Mouse (Mus musculus) retina, embryonic 14.5 days (tissue): Measurements from ENCODE around the gene Sgms1.

Experiments
- DNase-seq: peaks from one replicate; pipeline ENCODE4 v3.0.0-alpha.2; 2015; ENCODE audit warnings: low spot score

The Sgms1 gene

DNA sequence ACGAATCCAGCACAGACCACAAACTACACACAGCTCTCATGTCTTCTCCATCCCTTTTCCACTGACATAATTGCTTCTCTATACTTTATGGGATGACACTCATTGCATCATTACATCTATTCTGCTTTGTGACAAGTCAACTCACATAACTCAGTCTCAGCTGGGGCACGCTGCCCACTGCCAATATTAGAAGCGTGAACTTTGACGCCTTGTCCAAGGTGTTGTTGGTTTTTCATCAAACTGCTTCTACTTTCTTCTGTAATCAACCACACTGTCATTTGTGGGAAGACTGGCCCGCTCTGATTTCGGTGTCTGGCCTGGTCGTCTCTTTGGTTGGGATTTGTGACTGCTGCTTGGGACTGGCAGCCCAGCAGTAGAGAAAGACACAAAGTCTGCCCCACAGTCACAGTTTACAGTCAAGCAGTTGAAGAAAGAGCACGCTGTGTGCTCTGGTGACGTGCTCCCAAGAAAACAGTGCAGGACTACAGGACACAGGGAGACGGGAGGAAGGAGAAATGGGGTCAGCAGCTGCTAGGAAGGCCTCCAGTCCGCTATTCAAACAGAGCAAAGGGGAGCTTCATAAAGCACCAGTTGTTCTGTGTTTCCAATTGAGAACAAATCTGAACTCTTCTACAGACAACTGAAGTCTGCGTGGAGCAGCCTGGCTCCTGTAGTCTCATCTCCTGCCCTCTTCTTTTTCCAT is 120.2 kb downstream of the Sgms1 start:
- no peak for DNase-seq

DNA sequence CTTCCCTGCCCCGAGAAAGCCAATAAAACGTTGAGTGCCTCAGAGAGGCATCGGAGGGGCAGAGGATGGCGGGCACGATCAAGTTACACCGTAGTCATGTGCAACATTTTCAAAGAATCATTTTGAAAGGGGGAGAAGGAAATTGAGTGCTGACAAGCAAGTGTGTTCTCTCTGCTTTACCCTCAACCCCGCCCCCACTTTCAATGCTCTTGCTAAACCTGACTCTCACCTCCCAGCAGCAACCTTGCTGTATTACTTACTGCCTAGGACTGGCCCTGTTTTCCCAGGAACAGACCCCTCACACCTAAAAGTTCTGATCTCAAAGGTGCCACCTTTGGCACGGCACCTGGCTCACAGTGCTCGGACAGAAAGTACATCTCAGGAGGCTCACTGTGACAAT is 121.0 kb downstream of the Sgms1 start:
- DNase-seq: no peak

DNA sequence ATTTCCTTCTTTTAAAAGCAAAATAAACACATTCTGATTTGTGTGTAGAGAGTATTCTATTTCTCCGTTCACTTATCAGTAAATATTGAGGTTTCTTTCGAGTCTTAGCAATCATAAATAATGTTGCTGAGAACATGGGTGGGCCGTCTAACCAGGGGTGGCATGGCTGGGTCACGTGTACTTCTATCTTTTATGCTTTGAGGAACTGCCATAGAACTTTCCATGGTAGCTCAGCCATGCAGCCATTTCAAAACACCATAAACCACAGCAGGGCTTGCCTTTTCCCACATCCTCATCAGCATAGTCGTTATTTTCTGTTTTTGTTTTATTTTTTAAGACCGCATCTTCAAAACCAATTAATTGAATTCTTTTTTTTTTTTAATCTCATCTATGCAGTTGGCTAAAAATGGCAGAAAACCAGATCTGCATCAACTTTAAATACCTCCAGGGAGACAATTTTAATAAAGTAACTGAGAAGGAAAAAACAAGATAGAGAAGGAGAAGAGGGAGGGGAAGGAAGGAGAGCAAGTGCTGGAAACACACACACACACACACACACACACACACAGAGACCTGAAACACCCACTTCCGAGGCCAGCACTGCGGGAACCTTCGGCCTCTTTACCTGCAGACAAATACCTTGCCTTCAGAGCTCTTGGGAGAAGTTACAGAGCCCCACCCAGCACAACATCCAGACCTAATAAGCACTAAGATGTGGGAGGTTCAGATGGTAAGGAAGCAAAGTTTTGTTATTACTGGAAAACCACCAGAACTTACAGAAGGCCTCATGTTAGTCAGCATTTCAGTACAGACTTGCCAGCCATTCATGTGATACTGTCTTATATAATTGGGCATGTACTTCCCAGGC is 122.9 kb downstream of the Sgms1 start:
- no peak for DNase-seq

DNA sequence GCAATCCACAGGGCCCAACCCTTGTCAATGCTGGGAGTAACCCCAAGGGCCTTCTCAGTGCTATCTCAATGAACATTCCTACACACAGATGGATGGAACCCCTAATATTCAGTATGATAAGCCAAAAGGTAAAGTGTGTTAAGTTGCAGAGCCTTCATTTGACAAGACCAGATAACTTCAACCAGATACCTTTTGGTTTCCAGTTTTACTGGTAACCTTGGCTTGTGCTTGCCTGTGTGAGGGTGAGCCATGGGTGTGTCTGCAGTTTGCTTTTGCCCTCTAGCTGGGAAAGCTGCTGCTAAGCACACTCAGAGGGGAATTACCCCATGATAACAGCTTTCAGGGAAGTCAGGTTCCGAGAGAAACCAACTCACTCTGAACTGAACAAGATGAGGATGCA is 125.8 kb downstream of the Sgms1 start:
- DNase-seq: no peak

DNA sequence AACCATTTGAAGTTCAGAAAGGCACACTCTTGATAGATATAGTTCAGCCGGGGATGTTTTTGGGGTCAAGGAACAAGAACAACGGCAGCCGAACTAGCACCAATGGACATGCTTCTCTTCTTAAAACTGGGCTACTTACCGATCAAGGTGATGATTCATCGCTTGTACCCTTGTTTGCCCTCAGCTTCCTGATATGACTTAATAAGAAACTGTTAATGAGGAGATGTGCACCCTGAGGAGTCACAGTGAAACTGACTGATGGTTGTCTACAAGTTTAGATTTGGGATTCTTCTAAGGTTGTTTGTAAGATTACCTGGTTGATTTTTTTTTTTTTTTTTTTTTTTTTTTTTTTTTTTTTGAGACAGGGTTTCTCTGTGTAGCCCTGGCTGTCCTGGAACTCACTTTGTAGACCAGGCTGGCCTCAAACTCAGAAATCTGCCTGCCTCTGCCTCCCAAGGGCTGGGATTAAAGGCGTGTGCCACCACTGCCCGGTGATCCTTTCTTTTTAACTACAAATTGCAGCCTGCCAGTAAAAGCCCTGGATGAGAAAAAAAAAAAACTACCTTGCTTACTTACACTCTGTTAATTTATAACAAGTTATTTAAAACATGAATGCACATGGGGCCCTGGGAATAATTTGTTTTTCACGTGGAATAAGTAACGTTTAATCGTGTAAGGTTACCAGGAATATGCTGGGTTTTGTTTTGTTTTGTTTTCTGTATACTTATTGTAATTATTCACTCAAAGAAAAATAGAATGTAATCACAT is 126.5 kb downstream of the Sgms1 start:
- no peak for DNase-seq

DNA sequence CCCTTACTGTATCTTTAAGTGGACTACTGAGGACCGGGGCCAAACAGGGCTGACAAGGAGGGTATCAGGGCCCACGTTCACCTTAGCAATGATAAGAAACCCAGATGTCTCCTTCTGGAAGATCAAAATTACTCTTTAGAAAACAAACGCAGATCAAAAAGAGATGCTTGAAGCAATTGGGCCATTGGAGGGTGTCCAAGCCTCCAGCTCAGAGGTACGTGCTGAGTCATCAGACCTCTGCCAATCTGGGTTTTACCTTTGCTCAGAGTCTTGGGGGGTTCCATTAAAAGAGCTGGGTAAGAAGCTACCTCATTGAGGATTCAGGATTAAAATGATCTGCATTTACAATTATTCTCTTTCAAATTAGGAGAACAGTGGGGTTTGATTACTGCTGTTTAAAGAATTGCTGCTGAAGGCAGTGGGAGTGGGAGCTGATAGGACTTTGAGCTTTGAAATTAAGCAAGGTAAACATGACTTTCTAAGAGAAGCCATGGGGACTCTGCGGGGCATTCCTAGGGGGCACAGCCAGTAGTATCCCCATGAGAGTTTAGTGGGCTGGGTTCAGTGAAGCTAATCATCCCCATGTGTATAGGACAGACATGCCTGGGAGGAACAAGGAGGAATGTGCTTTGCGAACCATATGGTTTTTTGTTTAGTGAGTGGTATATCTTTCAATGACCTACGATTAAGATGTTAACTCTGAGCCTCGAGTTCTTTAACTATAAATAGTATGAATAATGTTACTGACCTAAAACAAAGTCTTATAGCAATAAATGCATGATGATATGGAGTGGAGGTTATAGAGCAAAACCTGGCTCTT is 128.4 kb downstream of the Sgms1 start:
- DNase-seq: no peak

DNA sequence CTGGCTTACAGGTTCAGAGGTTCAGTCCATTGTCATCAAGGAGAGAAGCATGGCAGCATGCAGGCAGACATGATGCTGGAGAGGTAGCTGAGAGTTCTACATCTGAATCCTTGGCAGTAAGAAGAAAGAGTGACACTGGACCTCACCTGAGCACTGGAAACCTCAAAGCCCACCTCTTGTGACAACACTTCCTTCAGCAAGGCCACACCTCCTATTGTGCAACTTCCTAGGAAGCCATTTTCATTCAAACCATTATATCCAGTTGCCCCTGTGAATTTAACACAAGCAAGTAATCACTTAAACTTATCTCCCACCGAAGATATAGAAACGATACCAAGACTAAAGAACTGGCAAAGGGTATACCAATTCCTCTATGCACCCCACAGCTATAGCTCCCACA is 129.7 kb downstream of the Sgms1 start:
- DNase-seq: no peak

DNA sequence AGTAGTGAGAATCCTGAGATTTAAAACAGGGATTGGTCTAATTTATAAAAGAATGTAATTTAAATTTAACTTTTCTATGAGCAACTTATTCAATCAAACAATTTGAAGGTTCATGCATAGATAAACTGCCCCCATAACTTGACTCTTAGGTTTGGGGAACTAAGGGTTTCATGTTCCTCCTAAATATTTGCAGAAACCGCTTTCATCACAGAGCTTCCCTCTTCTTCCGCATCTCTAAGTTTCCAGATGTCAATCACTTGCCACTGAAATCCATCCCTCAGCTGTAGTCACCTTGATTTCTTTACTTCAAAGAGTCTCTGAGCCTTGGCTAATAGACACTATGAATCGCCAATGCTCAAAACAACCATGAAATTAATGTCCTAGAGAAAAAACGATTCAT is 130.5 kb downstream of the Sgms1 start:
- no peak for DNase-seq

DNA sequence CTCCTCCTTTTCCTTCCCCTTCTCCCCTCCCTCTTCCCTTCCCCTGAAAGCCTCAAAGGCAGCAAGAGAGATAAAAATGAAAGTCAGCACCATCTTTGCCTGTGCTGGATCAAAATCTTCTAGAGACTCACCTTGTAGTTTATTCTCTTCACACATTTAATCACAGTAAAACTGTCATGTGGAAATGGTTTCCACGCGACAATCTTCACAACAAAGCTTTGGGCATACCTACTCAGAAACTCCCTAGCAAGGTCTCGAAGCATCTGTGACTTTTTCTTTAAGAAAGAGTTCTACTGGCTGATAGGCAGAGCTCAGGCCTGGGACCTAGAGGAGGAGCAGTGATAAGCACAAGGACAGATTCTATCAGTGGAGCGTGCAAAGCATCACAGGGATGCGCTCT is 131.4 kb downstream of the Sgms1 start:
- no peak for DNase-seq

DNA sequence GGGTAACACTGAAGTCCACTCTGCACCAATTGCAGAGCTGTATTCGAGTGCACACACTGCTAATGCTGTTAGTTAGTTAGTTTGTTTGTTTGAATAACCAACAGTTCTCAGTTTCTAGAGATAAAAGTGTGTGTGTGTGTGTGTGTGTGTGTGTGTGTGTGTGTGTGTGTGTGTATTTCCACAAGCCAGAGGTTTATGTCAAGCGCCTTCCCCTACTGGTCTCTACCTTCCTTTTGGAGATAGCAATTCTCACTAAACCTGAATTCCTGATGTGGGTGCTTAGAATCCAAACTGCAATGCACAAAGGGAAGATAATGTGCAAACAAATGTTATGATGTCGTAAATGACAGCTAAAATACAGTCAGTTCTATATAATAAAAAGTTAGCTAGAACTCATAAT is 131.9 kb downstream of the Sgms1 start:
- DNase-seq: no peak

DNA sequence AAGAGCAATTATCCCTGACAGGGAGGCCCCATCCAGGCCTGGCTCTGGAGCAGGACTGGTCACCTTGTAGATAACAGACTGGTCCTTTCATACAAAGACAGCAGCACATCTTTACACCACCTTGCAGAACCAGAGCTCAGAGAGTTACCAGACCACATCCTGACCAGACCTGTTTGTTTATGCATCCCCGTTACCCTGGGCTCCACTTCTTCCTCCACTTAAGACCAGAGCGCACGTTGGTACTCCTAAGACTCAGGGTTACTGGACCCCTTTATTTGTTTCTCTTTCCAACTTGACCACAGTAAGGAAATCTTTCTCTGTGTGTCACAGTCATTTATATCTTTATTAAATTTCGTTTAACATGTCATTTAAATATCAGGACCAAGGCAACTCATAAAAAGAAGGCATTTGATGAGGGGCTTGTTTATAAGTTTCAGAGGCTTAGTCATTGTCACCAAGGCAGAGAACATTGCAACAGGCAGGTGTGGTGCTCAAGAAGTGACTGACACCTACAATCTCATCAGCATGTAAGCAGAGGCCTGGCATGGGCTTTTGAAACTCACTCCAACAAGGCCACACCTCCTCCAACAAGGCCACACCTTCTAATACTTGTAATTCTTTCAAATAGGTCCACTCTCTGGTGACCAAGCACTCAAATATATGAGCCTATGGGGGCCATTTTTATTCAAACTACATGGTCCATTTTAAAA is 132.7 kb downstream of the Sgms1 start:
- no peak for DNase-seq

DNA sequence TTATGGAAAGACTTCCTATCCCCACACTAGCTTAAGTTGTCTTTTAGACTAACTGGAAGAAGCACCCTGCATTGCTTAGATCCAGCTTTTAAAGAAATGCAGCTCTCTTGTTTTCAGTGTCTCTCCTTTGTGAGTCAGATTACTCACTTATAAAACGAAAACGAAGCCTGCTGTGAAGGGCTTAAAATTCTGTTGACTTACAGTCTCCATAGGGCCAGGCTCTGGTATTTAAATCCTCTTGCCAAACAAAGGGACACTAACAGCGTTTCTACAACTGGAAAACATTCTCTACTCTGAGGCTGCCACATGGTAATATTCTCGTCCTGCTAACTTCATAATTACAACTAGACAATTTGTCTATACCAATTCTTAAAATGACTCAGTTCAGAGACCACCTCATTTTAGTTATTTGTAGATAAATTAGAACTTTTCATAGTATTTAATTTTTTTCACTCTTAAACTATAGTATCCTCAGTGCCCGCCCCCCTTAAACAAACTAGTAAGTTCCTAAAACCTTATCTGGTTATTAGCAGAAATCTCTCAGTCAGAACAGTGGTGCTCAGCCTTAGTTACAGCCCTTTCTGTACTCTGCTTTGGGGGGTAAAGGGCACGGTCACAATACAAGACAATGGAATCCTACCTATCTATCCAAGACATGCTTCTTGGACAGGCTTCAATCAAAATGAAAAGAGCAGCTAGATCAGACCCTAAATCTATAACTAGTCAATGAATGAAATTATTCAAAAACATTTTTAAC is 133.9 kb downstream of the Sgms1 start:
- DNase-seq: no peak

DNA sequence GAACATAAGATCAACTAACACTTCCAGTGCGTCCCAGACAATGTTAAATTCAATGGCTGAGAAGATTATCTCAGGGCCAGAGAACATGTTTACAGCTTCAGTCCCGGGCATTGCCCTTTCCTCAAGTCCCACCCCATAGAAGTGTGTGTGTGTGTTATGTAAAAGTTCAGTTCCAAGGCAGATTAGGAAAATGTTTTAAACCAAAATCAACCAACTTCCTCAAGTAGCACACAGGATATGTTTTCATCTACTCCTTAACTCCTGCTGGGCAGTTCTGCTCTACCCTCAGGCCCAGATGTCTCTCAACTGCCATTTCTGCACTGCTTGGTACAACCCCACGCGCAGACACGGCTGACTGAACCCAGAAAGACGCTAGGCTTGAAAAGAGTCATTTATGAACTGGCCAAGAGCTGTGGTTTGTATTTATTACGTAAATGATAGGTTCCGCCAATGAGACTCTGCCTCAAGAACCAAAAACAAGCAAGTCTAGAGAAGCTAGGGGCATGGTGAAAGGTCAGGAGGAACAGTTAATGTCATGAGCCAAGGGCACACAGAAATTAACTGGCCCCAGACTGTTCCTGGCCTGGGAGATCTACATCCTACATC is 134.7 kb downstream of the Sgms1 start:
- peak; percentile 39 for DNase-seq

DNA sequence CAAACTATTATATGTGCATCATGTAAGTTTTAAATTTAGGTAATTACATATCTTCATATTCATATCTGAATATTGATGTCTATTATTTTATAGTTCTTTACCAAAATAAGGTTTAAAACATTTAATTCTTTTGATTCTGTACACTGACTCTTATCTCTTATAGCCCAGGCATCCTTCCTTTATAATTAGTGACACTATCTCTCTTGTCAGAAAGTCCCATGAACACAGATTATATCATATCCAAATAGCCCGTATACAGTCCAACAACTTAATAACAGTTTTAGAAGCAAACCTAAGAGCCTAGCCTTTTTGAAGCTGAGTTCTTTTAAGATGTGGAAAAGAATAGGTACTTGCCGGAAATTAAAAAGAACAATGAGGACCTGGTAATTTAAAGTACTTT is 135.3 kb downstream of the Sgms1 start:
- DNase-seq: no peak

DNA sequence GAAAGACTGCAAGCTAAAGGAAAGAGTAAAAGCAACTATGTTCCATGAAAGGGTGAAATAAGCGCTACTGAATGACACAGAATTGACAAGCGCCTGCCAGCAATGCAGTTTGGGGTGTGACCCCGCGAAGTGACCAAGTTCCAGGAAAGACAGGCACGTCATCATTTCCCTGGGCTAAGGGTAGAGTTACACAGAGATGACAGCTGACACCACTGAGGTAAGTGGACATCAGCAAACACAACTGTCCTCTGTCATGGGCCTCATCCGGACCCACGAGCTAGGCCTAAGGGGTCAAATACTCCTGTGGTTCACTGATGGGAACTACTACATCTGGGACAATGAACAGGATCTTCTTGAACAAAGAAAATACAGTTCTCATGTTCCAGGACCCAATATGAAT is 136.5 kb downstream of the Sgms1 start:
- DNase-seq: no peak

DNA sequence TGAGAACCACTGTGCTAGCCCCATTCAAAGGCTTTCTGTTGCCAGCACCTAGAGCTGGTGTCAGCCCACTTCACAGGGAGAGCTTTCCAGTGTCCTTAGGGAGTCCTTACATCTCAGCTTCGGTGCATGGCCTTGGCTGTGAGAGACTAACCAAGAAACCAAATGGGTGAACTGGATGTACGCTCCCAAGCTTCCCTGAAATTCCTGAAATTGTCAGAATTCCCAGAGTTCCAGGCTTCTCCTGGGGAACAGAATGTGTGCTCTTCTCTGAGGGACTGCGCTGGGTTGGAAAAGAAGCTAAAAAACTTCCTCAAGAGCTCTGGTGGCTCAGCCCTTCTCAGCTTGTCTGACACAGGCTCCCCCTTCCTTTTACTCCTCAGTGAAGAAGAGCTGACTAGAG is 137.1 kb downstream of the Sgms1 start:
- DNase-seq: no peak

DNA sequence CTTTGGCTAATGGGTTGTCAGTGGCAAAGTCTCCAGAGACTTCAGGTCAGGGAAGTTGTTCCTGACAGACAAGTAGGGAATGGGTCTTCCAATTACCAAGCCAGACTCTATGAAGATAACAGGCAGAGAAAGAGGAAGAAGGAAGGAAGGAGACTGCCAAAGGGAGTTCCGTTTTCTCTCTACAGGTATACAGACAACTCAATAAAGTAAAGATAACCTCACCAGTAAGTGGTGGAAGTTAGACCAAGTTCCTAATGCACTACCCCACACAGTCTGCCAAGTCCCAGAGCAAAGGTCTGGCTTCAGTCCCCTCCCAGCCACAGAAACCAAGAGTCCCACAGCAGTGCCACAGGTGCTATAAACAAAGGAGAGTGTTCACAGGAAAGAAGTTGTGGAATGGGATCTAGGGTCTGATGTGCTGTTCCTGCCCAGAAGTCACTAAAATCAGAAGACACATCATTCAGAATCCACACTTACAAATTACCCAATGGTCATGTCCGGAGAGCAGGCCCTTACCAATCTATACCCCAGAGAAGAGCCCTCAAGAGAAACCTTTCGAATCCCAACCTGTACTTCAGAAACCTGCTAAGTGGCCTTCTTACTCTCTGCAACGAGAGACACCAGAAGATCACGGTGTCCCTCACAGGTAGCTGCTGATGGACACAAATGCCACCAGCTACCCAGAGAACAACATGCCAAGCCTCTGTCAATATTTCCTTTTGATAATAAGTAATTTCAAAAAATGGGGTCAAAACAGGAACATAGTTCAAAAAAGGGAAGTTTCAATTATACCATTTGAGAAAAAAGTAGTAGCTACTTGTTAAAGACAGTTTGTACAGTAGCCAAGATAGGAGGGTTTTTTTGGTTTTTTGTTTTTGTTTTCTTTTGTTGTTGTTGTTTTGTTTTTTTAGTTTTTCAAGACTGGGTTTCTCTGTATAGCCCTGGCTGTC is 140.1 kb downstream of the Sgms1 start:
- no peak for DNase-seq

DNA sequence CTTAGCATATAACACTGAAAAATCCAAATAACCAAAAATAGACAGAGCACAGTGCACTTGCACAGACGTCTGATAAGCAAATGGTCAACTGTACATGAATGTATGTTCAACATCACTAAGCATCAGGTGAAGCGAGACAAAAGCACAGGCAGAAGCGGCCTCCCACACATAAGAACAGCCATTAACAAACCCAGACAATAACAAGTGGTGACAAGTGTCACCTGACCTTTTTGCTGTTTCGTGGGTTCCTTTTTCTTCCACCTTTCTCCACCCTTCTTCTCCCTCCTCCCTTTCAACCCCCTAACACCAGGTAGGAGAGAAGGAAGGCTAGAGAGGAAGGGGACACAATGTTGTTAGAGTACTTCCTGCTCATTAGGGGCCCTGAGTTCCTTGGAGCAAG is 144.6 kb downstream of the Sgms1 start:
- no peak for DNase-seq

DNA sequence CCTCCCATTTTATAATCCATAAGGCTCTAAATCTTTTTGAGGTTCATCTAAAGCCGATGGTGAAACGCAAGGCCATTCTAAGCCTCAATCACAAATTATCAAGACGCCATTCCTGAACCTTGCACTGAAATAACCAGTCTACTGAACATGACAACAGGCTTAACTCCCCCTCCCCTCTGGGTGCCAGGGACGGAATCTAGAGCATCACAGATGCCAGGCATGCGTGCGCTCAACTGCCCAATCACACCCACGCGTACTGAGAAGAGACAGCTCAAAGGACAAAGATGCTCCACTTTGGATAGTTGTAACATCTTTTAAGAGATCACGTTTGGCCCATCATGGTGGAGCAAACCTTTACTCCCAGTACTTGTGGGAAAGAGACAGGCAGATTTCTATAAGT is 146.3 kb downstream of the Sgms1 start:
- peak; percentile 18 for DNase-seq
